Mouse (Mus musculus): ENCODE results near the gene Smagp. TPM values are rescaled to one million over a fixed set of nuclear protein-coding genes. Genes with fewer than 3 reads are reported as not detected.

Smagp gene
- polyA plus RNA-seq, 1 experiment from 2014 or later: 5.0 TPM

GRCm38 (mm10) chr15:100674566-100674965, 37.8 kb upstream of the Smagp start:
- WGBS: 89% methylated on average over 10 of the region's 10 CpGs
- no peaks in the 10 kb centered on the region for H3K27me3 ChIP-seq (ENCODE audit: low read depth, poor library complexity, severe bottlenecking)

GRCm38 (mm10) chr15:100673585-100674391, 37.0 kb upstream of the Smagp start:
- H3K4me1 ChIP-seq: 0 out of 2 replicates have a peak, but pooled peaks cover 3% of the 10 kb centered on the region
- H3K27me3 ChIP-seq (ENCODE audit: low read depth, poor library complexity, severe bottlenecking): no peaks in the 10 kb centered on the region
- WGBS: 52% methylated on average over 12 of the region's 12 CpGs
- no peak overlapping the region for H3K4me3 ChIP-seq
- DNase-seq (ENCODE audit: low spot score): no peak
- no peaks in the 10 kb centered on the region for H3K36me3 ChIP-seq
- no peak overlapping the region for H3K27ac ChIP-seq
- no peaks in the 10 kb centered on the region for H3K9me3 ChIP-seq (replicated peaks)

More at GRCm38 (mm10) chr15:100674566-100674965, 37.8 kb upstream of the Smagp start:
- Histone ChIP-seq H3K4me3 (no peak overlapping the region), H3K27ac (no peak overlapping the region), H3K4me1 (0 out of 2 replicates have a peak, but pooled peaks cover 3% of the 10 kb centered on the region), H3K36me3 (no peaks in the 10 kb centered on the region), H3K9me3 (replicated peaks) (no peaks in the 10 kb centered on the region)
- DNase-seq (ENCODE audit: low spot score): no peak

GRCm38 (mm10) chr15:100670833-100671232, 34.1 kb upstream of the Smagp start:
- peaks cover 10% of the 10 kb centered on the region; the same call in 1 of the 2 replicates for H3K27me3 ChIP-seq (ENCODE audit: low read depth, poor library complexity, severe bottlenecking)
- DNase-seq (ENCODE audit: low spot score): no peak
- peaks cover 14% of the 10 kb centered on the region for H3K4me1 ChIP-seq
- 78% methylated on average over 5 of the region's 5 CpGs for WGBS
- no peak overlapping the region for H3K27ac ChIP-seq
- no peak overlapping the region for H3K4me3 ChIP-seq
- H3K9me3 ChIP-seq (replicated peaks): no peaks in the 10 kb centered on the region
- H3K36me3 ChIP-seq: no peaks in the 10 kb centered on the region

- H3K36me3 ChIP-seq: no peaks in the 10 kb centered on the region
- H3K27me3 ChIP-seq (ENCODE audit: low read depth, poor library complexity, severe bottlenecking): peaks cover 16% of the 10 kb centered on the region; the same call in 1 of the 2 replicates
- H3K27ac ChIP-seq: no peak overlapping the region
- WGBS: 90% methylated on average over 8 of the region's 8 CpGs
- H3K4me1 ChIP-seq: peaks cover 14% of the 10 kb centered on the region
- no peak overlapping the region for H3K4me3 ChIP-seq
- no peak for DNase-seq (ENCODE audit: low spot score)
- H3K9me3 ChIP-seq (replicated peaks): no peaks in the 10 kb centered on the region
These were observed 33.3 kb upstream of the Smagp start for GRCm38 (mm10) chr15:100670004-100670403.

GRCm38 (mm10) chr15:100669337-100669736, 32.6 kb upstream of the Smagp start, which contains the start of gene Bin2:
Gene Bin2 (minus strand): TSS chr15:100669553.
- Histone ChIP-seq H3K4me3 (no peak within 1 kb of the TSS), H3K27me3 (ENCODE audit: low read depth, poor library complexity, severe bottlenecking) (peaks cover 19% of the 10 kb centered on the region; the same call in 1 of the 2 replicates), H3K36me3 (no peaks in the 10 kb centered on the region), H3K4me1 (peaks cover 13% of the 10 kb centered on the region), H3K9me3 (replicated peaks) (no peaks in the 10 kb centered on the region), H3K27ac (no peak within 1 kb of the TSS)
- DNase-seq (ENCODE audit: low spot score): no peak
- WGBS: 88% methylated on average over 20 of the region's 20 CpGs

GRCm38 (mm10) chr15:100667871-100668545, 31.3 kb upstream of the Smagp start:
- WGBS: 83% methylated on average over 5 of the region's 5 CpGs
- DNase-seq (ENCODE audit: low spot score): no peak
- Histone ChIP-seq H3K27ac (no peak overlapping the region), H3K9me3 (replicated peaks) (no peaks in the 10 kb centered on the region), H3K36me3 (no peaks in the 10 kb centered on the region), H3K4me3 (no peak overlapping the region), H3K4me1 (peaks cover 13% of the 10 kb centered on the region), H3K27me3 (ENCODE audit: low read depth, poor library complexity, severe bottlenecking) (peaks cover 19% of the 10 kb centered on the region; the same call in 1 of the 2 replicates)

GRCm38 (mm10) chr15:100667420-100667819, 30.7 kb upstream of the Smagp start:
- DNase-seq (ENCODE audit: low spot score): no peak
- WGBS: 55% methylated on average over 6 of the region's 6 CpGs
- Histone ChIP-seq H3K4me1 (peaks cover 13% of the 10 kb centered on the region), H3K9me3 (replicated peaks) (no peaks in the 10 kb centered on the region), H3K4me3 (no peak overlapping the region), H3K36me3 (no peaks in the 10 kb centered on the region), H3K27me3 (ENCODE audit: low read depth, poor library complexity, severe bottlenecking) (peaks cover 19% of the 10 kb centered on the region; the same call in 1 of the 2 replicates), H3K27ac (no peak overlapping the region)

- Histone ChIP-seq H3K27me3 (ENCODE audit: low read depth, poor library complexity, severe bottlenecking) (peaks cover 19% of the 10 kb centered on the region; the same call in 1 of the 2 replicates), H3K4me1 (peaks cover 13% of the 10 kb centered on the region), H3K9me3 (replicated peaks) (no peaks in the 10 kb centered on the region), H3K27ac (no peak overlapping the region), H3K4me3 (no peak overlapping the region), H3K36me3 (no peaks in the 10 kb centered on the region)
- DNase-seq (ENCODE audit: low spot score): no peak
- 17% methylated on average over 12 of the region's 12 CpGs for WGBS
These were observed 30.1 kb upstream of the Smagp start for GRCm38 (mm10) chr15:100666851-100667250.

GRCm38 (mm10) chr15:100666219-100666696, 29.5 kb upstream of the Smagp start:
- DNase-seq (ENCODE audit: low spot score): no peak
- 8% methylated on average over 7 of the region's 7 CpGs for WGBS

GRCm38 (mm10) chr15:100665411-100666218, 28.9 kb upstream of the Smagp start:
- DNase-seq (ENCODE audit: low spot score): no peak
- Histone ChIP-seq H3K36me3 (no peaks in the 10 kb centered on the region), H3K27me3 (ENCODE audit: low read depth, poor library complexity, severe bottlenecking) (peaks cover 19% of the 10 kb centered on the region; the same call in 1 of the 2 replicates), H3K4me1 (peaks cover 13% of the 10 kb centered on the region), H3K27ac (no peak overlapping the region), H3K4me3 (no peak overlapping the region), H3K9me3 (replicated peaks) (no peaks in the 10 kb centered on the region)
- 31% methylated on average over 9 of the region's 9 CpGs for WGBS

More at GRCm38 (mm10) chr15:100666219-100666696, 29.5 kb upstream of the Smagp start:
- Histone ChIP-seq H3K4me3 (no peak overlapping the region), H3K36me3 (no peaks in the 10 kb centered on the region), H3K4me1 (peaks cover 13% of the 10 kb centered on the region), H3K27ac (no peak overlapping the region), H3K27me3 (ENCODE audit: low read depth, poor library complexity, severe bottlenecking) (peaks cover 19% of the 10 kb centered on the region; the same call in 1 of the 2 replicates), H3K9me3 (replicated peaks) (no peaks in the 10 kb centered on the region)

GRCm38 (mm10) chr15:100664813-100665274, 28.1 kb upstream of the Smagp start:
- H3K9me3 ChIP-seq (replicated peaks): no peaks in the 10 kb centered on the region
- 80% methylated on average over 9 of the region's 9 CpGs for WGBS
- H3K27ac ChIP-seq: no peak overlapping the region
- peaks cover 19% of the 10 kb centered on the region; the same call in 1 of the 2 replicates for H3K27me3 ChIP-seq (ENCODE audit: low read depth, poor library complexity, severe bottlenecking)
- H3K36me3 ChIP-seq: no peaks in the 10 kb centered on the region
- no peak for DNase-seq (ENCODE audit: low spot score)
- H3K4me3 ChIP-seq: no peak overlapping the region
- H3K4me1 ChIP-seq: peaks cover 13% of the 10 kb centered on the region

- WGBS: 90% methylated on average over 5 of the region's 5 CpGs
- H3K27ac ChIP-seq: no peak overlapping the region
- no peak overlapping the region for H3K4me3 ChIP-seq
- H3K4me1 ChIP-seq: peaks cover 5% of the 10 kb centered on the region
- DNase-seq (ENCODE audit: low spot score): no peak
- peaks cover 9% of the 10 kb centered on the region; the same call in 1 of the 2 replicates for H3K27me3 ChIP-seq (ENCODE audit: low read depth, poor library complexity, severe bottlenecking)
- H3K36me3 ChIP-seq: no peaks in the 10 kb centered on the region
- no peaks in the 10 kb centered on the region for H3K9me3 ChIP-seq (replicated peaks)
These were observed 24.1 kb upstream of the Smagp start for GRCm38 (mm10) chr15:100660805-100661204.
